Mouse (Mus musculus) frontal cortex, postnatal 10 days (tissue): ENCODE measurements around the gene Arhgap19.

Experiments
- DNase-seq, 2 experiments: peaks; one replicate each; pipeline ENCODE4 v3.0.0; 2022; ENCODE audit warnings: low spot score in 2 of 2, mixed read lengths in 1 of 2

Gene Arhgap19

GRCm38 (mm10) chr19:41831718-41832391 is 30.0 kb upstream of the Arhgap19 start:
- DNase-seq = no peak

DNA sequence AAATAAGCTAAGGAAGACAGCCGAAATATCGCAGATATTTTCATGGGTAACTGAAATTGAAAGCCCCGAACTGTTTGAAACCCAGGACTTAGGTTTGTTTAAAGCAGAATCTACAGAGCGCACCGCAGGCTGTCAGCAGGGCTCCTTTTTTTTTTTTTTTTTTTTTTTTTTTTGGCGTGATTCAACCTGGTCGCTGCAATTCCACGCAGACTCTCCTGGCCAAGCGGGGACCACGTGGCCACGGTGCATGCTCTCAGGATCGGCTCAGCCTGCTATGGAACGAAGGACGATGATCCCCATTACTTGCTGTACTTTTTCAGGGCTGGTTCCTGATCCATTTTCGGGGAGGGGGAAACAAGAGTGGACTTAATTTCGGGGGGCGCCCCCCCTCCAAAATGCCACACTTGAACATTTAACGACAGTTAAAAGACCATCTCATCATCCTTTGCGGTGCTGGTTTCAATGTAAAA is 29.3 kb upstream of the Arhgap19 start:
- peak in 1 of 2 experiments; percentile 37 for DNase-seq

DNA sequence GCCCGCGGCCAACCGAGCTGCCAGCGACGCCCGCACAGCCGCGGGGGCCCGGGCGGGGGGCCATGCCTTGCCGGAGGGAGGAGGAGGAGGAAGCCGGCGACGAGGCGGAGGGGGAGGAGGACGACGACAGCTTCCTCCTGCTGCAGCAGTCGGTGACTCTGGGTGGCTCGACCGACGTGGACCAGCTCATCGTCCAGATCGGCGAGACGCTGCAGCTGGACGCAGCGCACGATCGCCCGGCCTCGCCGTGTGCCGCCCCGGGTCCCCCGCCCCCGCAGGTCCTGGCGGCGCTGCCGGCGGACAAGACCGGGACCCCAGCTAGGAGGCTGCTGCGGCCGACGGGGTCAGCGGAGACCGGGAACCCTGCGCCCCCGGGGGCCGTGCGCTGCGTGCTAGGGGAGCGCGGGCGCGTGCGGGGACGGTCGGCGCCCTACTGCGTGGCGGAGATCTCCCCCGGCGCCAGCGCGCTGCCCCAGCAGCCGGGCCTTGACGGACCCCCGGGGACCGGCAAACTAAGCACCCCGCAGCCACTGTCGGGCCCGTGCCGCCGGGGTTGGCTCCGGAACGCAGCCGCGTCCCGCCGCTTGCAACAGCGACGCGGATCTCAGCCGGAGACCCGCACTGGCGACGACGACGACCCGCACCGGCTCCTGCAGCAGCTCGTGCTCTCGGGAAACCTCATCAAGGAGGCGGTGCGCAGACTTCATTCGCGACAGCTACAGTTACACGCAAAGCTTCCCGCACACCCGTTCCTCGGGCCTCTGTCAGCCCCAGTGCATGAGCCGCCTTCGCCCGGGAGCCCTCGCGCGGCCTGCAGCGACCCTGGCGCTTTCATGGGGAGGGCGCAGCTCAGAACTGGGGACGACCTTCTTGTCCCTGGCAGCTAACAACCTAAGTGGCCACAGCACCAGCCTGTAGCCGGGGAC is 28.5 kb upstream of the Arhgap19 start:
- peak; percentile 53 to 58 for DNase-seq

GRCm38 (mm10) chr19:41829381-41830105 is 27.7 kb upstream of the Arhgap19 start, which contains the start of gene Frat1:
Gene Frat1, plus strand, starts transcription at chr19:41829970.
- peak; percentile 90 to 92 for DNase-seq

DNA sequence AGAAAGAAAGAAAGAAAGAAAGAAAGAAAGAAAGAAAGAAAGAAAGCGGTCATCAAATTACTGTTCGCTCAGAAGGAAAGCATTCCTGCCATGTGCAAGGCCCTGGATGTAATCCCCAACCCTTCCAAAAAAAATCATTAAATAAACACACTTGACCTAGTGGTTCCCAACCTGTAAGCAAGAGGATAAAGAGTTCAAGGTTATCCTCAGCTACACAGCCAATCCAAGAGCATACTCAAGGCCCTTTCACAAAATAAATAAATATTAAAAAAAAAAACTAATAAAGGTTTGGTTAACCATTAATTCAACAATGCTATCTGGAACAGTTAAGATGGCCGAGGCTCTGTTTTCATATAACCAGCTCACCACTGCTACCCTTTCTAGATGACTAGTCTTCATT is 27.1 kb upstream of the Arhgap19 start:
- no peak for DNase-seq

- no peak for DNase-seq
Measured at GRCm38 (mm10) chr19:41826529-41826928, 24.7 kb upstream of the Arhgap19 start.

- no peak for DNase-seq
Measured at GRCm38 (mm10) chr19:41824950-41825349, 23.1 kb upstream of the Arhgap19 start.

GRCm38 (mm10) chr19:41822589-41822988 is 20.7 kb upstream of the Arhgap19 start:
- DNase-seq = no peak

DNA sequence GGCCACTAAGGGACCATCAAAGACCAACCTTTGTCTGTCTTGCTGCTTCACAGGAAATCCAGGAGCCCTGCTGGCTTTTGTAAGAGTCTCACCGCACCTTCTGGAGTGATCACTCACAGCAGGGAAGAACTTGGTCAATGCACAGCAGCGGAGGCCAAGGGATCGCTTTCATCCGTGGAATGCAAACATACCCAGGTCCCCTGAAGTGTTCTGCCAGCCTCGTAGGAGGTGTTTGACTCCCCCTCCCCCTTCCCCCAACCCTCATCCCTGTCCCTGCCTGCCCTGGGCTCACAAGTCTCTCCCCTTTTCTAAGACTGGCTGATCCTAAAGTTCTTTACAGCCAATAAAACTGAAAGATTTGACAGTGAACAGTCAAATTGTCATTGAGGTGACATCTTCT is 19.6 kb upstream of the Arhgap19 start:
- no peak for DNase-seq

DNA sequence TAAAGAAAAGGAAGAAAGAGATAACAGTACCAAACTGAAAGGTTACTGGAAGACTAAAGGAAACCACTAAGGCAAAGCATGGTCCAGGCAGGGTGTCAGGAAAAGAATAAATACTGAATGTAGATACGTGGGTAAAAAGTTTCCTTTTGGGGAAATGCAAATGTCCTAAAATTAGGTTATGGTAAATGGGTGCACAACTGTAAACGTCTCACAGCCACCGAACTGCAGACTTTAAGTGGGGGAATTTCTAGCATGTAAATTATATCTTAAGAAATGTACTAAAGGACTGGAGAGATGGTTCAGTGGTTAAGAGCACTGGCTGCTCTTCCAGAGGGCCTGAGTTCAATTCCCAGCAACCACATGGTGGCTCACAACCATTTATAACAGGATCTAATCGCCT is 16.9 kb upstream of the Arhgap19 start:
- no peak for DNase-seq

DNA sequence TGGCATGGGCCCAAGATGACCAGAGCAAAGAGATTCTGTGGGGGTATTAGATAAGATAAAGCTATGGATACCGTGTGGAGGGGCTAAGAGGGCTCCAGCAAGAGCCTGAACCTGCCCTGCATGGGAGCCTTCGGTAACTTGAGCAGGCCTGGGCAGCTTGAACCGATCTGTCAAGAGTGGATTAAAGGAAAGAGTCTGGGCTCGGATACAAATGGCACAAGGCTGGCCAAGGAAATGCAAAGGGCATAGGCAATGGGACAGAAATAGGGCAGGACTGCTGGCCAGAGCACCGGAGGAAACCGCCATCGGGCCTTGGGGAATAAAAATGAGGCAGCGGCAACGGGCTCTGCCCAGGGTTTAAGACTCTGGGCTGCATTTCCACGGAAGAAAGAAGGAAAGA is 15.5 kb upstream of the Arhgap19 start:
- DNase-seq = no peak

DNA sequence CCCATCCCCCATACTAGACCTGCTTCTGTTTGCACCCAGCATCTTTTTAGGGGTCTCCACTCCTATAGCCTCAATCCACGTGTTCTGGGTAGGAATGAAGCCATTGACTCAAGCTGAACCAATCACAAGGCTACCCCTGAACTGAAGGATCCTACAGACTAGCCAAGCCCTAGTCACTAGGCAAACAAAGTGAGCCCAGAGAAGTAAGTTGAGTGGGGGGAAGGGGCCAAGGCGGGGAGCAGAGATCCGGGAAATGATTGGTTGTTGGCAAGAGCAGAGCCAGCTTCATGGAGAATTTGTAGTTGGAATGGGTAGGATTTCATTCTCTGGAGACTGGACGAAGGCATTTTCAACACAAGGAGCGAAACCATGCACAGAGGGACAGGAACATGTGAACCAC is 15.1 kb upstream of the Arhgap19 start:
- no peak for DNase-seq

DNA sequence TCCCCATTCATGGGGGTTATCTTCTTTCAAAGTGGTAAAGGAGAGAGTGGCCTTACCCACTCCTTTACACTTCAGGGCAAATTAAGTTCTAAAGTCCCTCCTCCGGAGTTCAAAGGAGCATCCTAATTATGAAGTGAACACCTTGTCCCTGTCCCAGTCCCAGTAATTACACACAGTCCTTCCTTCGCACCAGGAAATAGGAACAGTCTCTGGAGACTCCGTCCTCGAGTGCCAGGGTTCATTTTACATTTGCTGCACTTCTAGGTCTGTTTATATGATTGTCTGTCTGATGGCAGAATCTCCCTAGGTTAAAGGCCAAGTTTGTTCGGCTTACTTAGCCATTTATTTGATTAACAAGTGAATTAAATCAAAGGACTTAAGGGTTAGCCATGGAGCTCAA is 14.6 kb upstream of the Arhgap19 start:
- DNase-seq = no peak

DNA sequence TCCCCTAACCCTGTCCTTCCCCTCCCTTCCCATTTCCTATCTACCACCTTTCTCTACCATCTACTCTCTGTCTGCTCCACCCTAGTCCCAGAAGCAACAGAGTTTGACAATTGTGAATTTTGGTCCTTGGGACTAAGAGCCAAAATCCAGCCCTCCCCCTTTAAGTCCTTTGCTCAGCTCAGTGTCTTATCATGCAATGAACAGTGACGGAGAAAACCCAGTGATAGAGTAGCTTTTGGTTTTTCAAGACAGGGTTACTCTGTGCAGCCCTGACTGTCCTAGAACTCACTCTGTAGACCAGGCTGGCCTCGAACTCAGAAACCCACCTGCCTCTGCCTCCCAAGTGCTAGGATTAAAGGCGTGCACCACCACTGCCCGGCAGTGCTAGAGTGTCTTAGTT is 11.5 kb upstream of the Arhgap19 start:
- DNase-seq = no peak

DNA sequence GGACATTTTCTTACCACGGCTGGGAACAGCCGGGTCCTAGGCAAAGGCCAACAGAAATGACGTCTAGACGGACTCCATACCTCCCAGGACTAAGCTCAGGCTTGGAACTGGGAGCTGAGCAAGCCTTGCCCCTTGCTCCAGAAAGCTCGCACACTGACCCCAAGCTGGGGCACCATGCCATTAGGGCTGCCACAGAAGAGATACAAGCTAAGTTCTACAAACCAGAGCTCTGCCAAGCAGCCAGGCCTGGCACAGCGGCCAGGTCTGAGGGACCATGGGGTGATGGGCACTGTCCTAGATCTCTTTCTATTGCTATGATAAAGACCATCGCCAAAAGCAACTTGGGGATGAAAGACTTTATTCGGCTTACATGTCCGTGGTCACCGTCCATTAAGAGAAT is 10.7 kb upstream of the Arhgap19 start:
- DNase-seq = no peak

- no peak for DNase-seq
Measured at GRCm38 (mm10) chr19:41810074-41810473, 8.2 kb upstream of the Arhgap19 start.

DNA sequence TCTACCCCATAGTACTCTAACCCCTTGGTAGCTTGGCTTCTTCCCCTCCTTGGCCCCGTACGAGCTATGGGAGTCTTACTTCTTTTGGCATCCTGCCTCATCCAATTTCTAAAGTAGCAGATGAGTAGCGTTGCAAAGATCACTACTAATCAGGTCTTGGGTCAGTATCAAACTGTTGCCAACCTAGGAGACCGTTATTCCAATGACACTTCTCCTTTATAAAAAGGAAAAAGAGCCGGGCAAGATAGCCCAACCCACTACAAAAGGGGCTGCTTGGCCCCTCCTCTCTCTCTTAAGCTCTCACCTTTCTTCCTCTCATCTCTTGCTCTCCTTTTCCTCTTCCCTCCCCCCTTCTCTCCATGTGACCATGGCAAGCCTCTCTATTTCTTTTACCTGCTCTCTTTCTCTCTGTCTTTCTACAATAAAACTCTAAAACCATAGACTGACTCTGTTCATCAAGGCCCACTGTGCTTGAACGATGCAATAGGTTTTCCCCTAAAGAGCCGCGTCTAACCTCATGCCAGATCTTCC is 6.3 kb upstream of the Arhgap19 start:
- DNase-seq = no peak

- no peak for DNase-seq
Measured at GRCm38 (mm10) chr19:41807497-41807896, 5.7 kb upstream of the Arhgap19 start.

DNA sequence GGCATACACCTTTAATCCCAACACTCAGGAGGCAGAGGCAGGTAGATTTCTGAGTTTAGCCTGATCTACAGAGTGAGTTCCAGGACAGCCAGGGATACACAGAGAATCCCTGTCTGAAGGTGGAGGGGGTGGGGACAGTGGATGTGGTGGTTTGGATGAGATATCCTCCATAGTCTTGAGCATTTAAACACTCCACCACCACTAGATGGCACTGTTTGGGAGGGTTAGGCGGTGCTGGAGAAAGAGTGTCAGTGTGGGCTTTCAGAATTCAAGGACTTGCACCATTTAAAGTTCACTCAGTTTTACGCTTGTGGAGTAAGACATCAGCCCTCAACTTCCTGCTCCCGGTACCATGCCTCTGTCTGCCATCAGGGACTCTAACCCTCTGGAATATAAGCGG is 4.0 kb upstream of the Arhgap19 start:
- DNase-seq = no peak

- DNase-seq = no peak
Measured at GRCm38 (mm10) chr19:41803322-41803721, 1.5 kb upstream of the Arhgap19 start.

DNA sequence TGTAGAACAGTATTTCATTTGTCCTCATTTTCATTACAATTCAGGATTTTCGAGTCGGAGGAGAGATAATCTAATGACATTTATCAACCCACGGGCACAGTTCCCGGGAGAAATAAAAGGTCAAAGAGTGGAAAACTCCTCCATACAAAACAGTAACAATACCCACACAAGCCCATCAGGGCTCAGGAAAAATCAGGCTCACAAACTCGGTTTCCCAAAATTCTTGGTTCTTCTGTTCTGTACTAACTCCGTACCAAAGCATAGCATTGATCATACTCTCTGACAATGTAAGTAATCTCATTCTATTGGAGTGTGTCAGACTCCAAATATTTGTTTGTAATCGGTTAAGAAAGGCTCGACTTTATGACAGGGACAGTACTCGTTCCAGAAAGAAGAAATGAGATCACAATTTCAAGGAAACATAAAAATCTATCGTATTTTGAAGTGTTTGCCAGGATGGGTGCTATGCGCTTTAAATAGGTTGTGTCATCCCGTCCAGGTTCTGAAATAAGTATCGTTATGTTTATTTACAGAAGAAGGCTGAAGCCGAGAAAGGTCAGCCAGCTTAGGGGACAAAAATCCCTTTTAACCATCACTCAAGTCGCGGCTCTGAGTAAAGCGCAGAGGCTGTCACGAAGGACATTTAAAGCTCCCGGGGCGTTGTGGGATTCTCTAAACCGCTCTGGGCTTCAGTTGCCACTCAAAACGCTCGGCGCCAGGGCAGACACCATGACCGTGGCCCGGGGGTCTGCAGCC is 683 bp downstream of the Arhgap19 start:
- DNase-seq = no peak
